Mouse (Mus musculus) stomach, postnatal 0 days (tissue): ENCODE results near the gene Slc25a15. TPM values are rescaled to one million over a fixed set of nuclear protein-coding genes. Genes with fewer than 3 reads are reported as not detected.
A peak's percentile ranks its signal among the peaks of the same experiment; 100 is the strongest.

ENCODE experiments used
- ATAC-seq: fragments of 200-750 bp; cut with Nextera tagmentation; 2 replicates; pipeline ENCODE4 v1.8.0; 2017; ENCODE audit not compliant: low FRiP score, low TSS enrichment
- DNase-seq: peaks from one replicate; pipeline ENCODE4 v3.0.0-alpha.2; 2016; ENCODE audit warnings: low spot score
- H3K27ac ChIP-seq: fragments of 300-500 bp; sonication (generic); replicated peaks from 2 replicates; pipeline ENCODE4 v1.5.1; 2014; ENCODE audit warnings: mild to moderate bottlenecking, control low read depth
- H3K27me3 ChIP-seq: fragments of 300-500 bp; sonication (generic); 2 replicates; pipeline ENCODE4 v1.6.1; 2014; ENCODE audit warnings: low read length; ENCODE audit not compliant: control insufficient read depth, insufficient read depth
- H3K36me3 ChIP-seq: fragments of 300-500 bp; sonication (generic); 2 replicates; pipeline ENCODE4 v1.6.1; 2014; ENCODE audit warnings: low read length, mixed read lengths; ENCODE audit not compliant: control insufficient read depth, insufficient read depth
- H3K4me1 ChIP-seq: fragments of 300-500 bp; sonication (generic); replicated peaks from 2 replicates; pipeline ENCODE4 v1.6.1; 2014; ENCODE audit warnings: antibody characterized with exemption; ENCODE audit not compliant: control insufficient read depth, insufficient read depth
- H3K4me2 ChIP-seq: fragments of 300-500 bp; sonication (generic); replicated peaks from 2 replicates; pipeline ENCODE4 v1.6.1; 2014; ENCODE audit warnings: low read depth, mild to moderate bottlenecking, control low read depth, moderate library complexity
- H3K4me3 ChIP-seq: fragments of 300-500 bp; sonication (generic); 2 replicates; pipeline ENCODE4 v1.5.1; 2014; ENCODE audit warnings: low read depth, low read length, control low read depth
- H3K9ac ChIP-seq: fragments of 300-500 bp; sonication (generic); 2 replicates; pipeline ENCODE4 v1.6.1; 2014; ENCODE audit warnings: mild to moderate bottlenecking, low read length, control low read depth, mixed read lengths
- H3K9me3 ChIP-seq: fragments of 300-500 bp; sonication (generic); 2 replicates; pipeline ENCODE4 v1.6.1; 2016; ENCODE audit warnings: low read length; ENCODE audit not compliant: control insufficient read depth
- CTCF ChIP-seq: IDR thresholded peaks from 2 replicates; pipeline ENCODE4 v1.5.1; 2016; ENCODE audit warnings: antibody characterized with exemption, low read depth, mild to moderate bottlenecking, moderate library complexity
- EP300 ChIP-seq: optimal IDR thresholded peaks from 2 replicates; pipeline ENCODE3; 2016; ENCODE audit warnings: antibody characterized with exemption
- WGBS: fragments of 180-500 bp; shearing (Covaris S2); extraction: QIAGEN DNeasy Blood & Tissue Kit; methylation state at CpG from one replicate; pipeline ENCODE4 v1.1.7; 2014; 5-methylcytosine and 5-hydroxymethylcytosine counted together
- polyA plus RNA-seq: library from polyadenylated mRNA; unstranded; fragments of >200 nt; fragmentation: Nextera tagmentation; extraction: Ambion mirVana; gene quantifications from 2 replicates; pipeline ENCODE4 v1.2.1, GENCODE M21; 2015

Gene Slc25a15
- polyA plus RNA-seq, 1 experiment from 2014 or later = 13.1 TPM

GRCm38 (mm10) chr8:22389874-22390273 is 8.5 kb downstream of the Slc25a15 start:
- H3K27ac ChIP-seq = no peak overlapping the region
- WGBS = 74% methylated on average over 10 of the region's 10 CpGs
- H3K4me2 ChIP-seq = no peak overlapping the region
- ATAC-seq (no peak), DNase-seq (no peak)
- no peak overlapping the region for H3K9ac ChIP-seq
- H3K4me3 ChIP-seq = no peak overlapping the region
- H3K4me1 ChIP-seq = no peaks in the 10 kb centered on the region
- no peaks in the 10 kb centered on the region for H3K27me3 ChIP-seq
- no peaks in the 10 kb centered on the region for H3K9me3 ChIP-seq
- no peak for TF ChIP-seq EP300
- peak; percentile 26; the same call in 1 of the 2 replicates for TF ChIP-seq CTCF
- H3K36me3 ChIP-seq = peaks cover 8% of the 10 kb centered on the region; the same call in 1 of the 2 replicates

GRCm38 (mm10) chr8:22385158-22385557 is 13.2 kb downstream of the Slc25a15 start:
- Histone ChIP-seq H3K27me3 (no peaks in the 10 kb centered on the region), H3K4me3 (no peak overlapping the region), H3K36me3 (peaks cover 15% of the 10 kb centered on the region; the same call in 1 of the 2 replicates), H3K9ac (no peak overlapping the region), H3K27ac (no peak overlapping the region), H3K4me2 (no peak overlapping the region), H3K9me3 (no peaks in the 10 kb centered on the region), H3K4me1 (no peaks in the 10 kb centered on the region)
- WGBS = 85% methylated on average over 6 of the region's 6 CpGs
- no peak for DNase-seq
- no peak for ATAC-seq
- no peak for TF ChIP-seq EP300
- TF ChIP-seq CTCF = no peak

GRCm38 (mm10) chr8:22382824-22383595 is 15.4 kb downstream of the Slc25a15 start:
- ATAC-seq = no peak
- DNase-seq = peak; percentile 10
- TF ChIP-seq EP300 = no peak
- TF ChIP-seq CTCF = peak; percentile 40
- no peak overlapping the region for H3K27ac ChIP-seq
- H3K4me1 ChIP-seq = no peaks in the 10 kb centered on the region
- no peaks in the 10 kb centered on the region for H3K27me3 ChIP-seq
- no peak overlapping the region for H3K9ac ChIP-seq
- no peaks in the 10 kb centered on the region for H3K9me3 ChIP-seq
- H3K4me2 ChIP-seq = no peak overlapping the region
- peaks cover 7% of the 10 kb centered on the region; the same call in 1 of the 2 replicates for H3K36me3 ChIP-seq
- H3K4me3 ChIP-seq = no peak overlapping the region
- WGBS = 80% methylated on average over 19 of the region's 19 CpGs

- no peak overlapping the region for H3K9ac ChIP-seq
- no peaks in the 10 kb centered on the region for H3K4me1 ChIP-seq
- no peaks in the 10 kb centered on the region for H3K9me3 ChIP-seq
- ATAC-seq = no peak
- peak; percentile 10 for DNase-seq
- H3K27me3 ChIP-seq = no peaks in the 10 kb centered on the region
- TF ChIP-seq EP300 (no peak), CTCF (no peak)
- H3K4me2 ChIP-seq = no peak overlapping the region
- WGBS = 78% methylated on average over 11 of the region's 11 CpGs
- peaks cover 7% of the 10 kb centered on the region; the same call in 1 of the 2 replicates for H3K36me3 ChIP-seq
- no peak overlapping the region for H3K4me3 ChIP-seq
- no peak overlapping the region for H3K27ac ChIP-seq
Measured at GRCm38 (mm10) chr8:22380934-22381333, 17.5 kb downstream of the Slc25a15 start.

- H3K36me3 ChIP-seq = peaks cover 2% of the 10 kb centered on the region; the same call in 1 of the 2 replicates
- H3K4me1 ChIP-seq = no peaks in the 10 kb centered on the region
- WGBS = 50% methylated on average over 5 of the region's 5 CpGs
- H3K9ac ChIP-seq = no peak overlapping the region
- H3K9me3 ChIP-seq = no peaks in the 10 kb centered on the region
- H3K27ac ChIP-seq = no peak overlapping the region
- no peak overlapping the region for H3K4me3 ChIP-seq
- peak; percentile 51 for DNase-seq
- no peak for TF ChIP-seq EP300
- peak; percentile 75 for TF ChIP-seq CTCF
- 0 out of 2 replicates have a peak, but pooled peaks have one; percentile 35 for ATAC-seq
- no peak overlapping the region for H3K4me2 ChIP-seq
- H3K27me3 ChIP-seq = no peaks in the 10 kb centered on the region
Measured at GRCm38 (mm10) chr8:22376903-22377302, 21.5 kb downstream of the Slc25a15 start.

- no peaks in the 10 kb centered on the region for H3K36me3 ChIP-seq
- WGBS = 95% methylated on average over 5 of the region's 5 CpGs
- no peaks in the 10 kb centered on the region for H3K27me3 ChIP-seq
- no peaks in the 10 kb centered on the region for H3K4me1 ChIP-seq
- peak; percentile 6 for DNase-seq
- H3K27ac ChIP-seq = no peak overlapping the region
- H3K4me2 ChIP-seq = no peak overlapping the region
- no peaks in the 10 kb centered on the region for H3K9me3 ChIP-seq
- no peak overlapping the region for H3K4me3 ChIP-seq
- no peak overlapping the region for H3K9ac ChIP-seq
- ATAC-seq = no peak
- TF ChIP-seq CTCF (no peak), EP300 (no peak)
Measured at GRCm38 (mm10) chr8:22376311-22376710, 22.1 kb downstream of the Slc25a15 start.
